In genomic region chr12:25097210-25098160, GRCm38 (mm10) we compare ENCODE assay signal across 8 mouse cellular contexts. TPM values are rescaled to one million over a fixed set of nuclear protein-coding genes. Genes with fewer than 3 reads are reported as not detected.
A peak's percentile ranks its signal among the peaks of the same experiment; 100 is the strongest.
DNase-seq lines count a peak whose midpoint lies in the region; ATAC-seq and TF ChIP-seq lines count a peak whose summit lies in the region.

No protein-coding gene starts in this region.

- ATAC-seq in heart, embryonic 12.5 days (ENCODE audit: insufficient number of reproducible peaks, low FRiP score), result no peak
- ATAC-seq in kidney, embryonic 14.5 days (ENCODE audit: low FRiP score, low TSS enrichment), result no peak
- peak; percentile 19 for ATAC-seq in liver, embryonic 16.5 days (ENCODE audit: low read depth)

- H3K4me3 ChIP-seq in cortical plate, adult 2 months (ENCODE audit: insufficient read depth, low read length), result peak overlapping the region; percentile 70
- H3K4me3 ChIP-seq in heart, embryonic 12.5 days, result peak overlapping the region; percentile 93
- H3K4me3 ChIP-seq in kidney, embryonic 14.5 days (ENCODE audit: low read length), result peak overlapping the region; percentile 82
- H3K4me3 ChIP-seq in liver, embryonic 16.5 days (ENCODE audit: low read depth, low read length), result peak overlapping the region; percentile 55

- intact Hi-C loops in gastrocnemius, postnatal 14 days (cut with DNase I; ENCODE audit: low total_unique reads), result loop anchor here (10.0 kb wide), 1 partner anchor 977 kb away; no protein-coding TSS in a partner anchor

- no peaks in the 10 kb centered on the region for H3K27me3 ChIP-seq in heart, embryonic 12.5 days (replicated peaks)
- no peaks in the 10 kb centered on the region for H3K27me3 ChIP-seq in kidney, embryonic 14.5 days (ENCODE audit: control insufficient read depth, insufficient read depth, low read length)
- H3K27me3 ChIP-seq in liver, embryonic 16.5 days (ENCODE audit: control insufficient read depth, insufficient read depth, low read depth, low read length), result peaks cover 88% of the 10 kb centered on the region

- H3K36me3 ChIP-seq in heart, embryonic 12.5 days, result 0 out of 2 replicates have a peak, but pooled peaks cover 2% of the 10 kb centered on the region
- peaks cover 6% of the 10 kb centered on the region; the same call in 1 of the 2 replicates for H3K36me3 ChIP-seq in kidney, embryonic 14.5 days (ENCODE audit: control insufficient read depth, insufficient read depth, low read length)
- H3K36me3 ChIP-seq in liver, embryonic 16.5 days (ENCODE audit: control insufficient read depth, insufficient read depth), result no peaks in the 10 kb centered on the region

- peak; percentile 36 for DNase-seq in urinary bladder, adult 2 months (ENCODE audit: low spot score)
- DNase-seq in urinary bladder, postnatal 10 days (ENCODE audit: low spot score), result no peak
- peak; percentile 54 to 72 for DNase-seq in right cerebral cortex, adult 2 months (ENCODE audit: low spot score in 2 of 2)
- no peak for DNase-seq in gastrocnemius, postnatal 14 days

- no peaks in the 10 kb centered on the region for H3K9me3 ChIP-seq in heart, embryonic 12.5 days (replicated peaks)
- no peaks in the 10 kb centered on the region for H3K9me3 ChIP-seq in kidney, embryonic 14.5 days (ENCODE audit: control insufficient read depth, low read length)
- no peaks in the 10 kb centered on the region for H3K9me3 ChIP-seq in liver, embryonic 16.5 days (replicated peaks; ENCODE audit: control insufficient read depth, low read length)

- TF ChIP-seq POLR2A in cortical plate, adult 2 months (IDR thresholded peaks at IDR 0.05; ENCODE audit: extremely low read depth, insufficient read depth, low read length), result no peak

- WGBS in heart, embryonic 12.5 days, result 6% methylated on average over 28 of the region's 28 CpGs
- WGBS in kidney, embryonic 14.5 days, result 3% methylated on average over 28 of the region's 28 CpGs
- 6% methylated on average over 28 of the region's 28 CpGs for WGBS in liver, embryonic 16.5 days (ENCODE audit: insufficient replicate concordance)

- peak overlapping the region; percentile 86 for H3K9ac ChIP-seq in heart, embryonic 12.5 days
- H3K9ac ChIP-seq in kidney, embryonic 14.5 days (ENCODE audit: low read depth, low read length), result peak overlapping the region; percentile 55
- H3K9ac ChIP-seq in liver, embryonic 16.5 days (ENCODE audit: low read depth, low read length), result peak overlapping the region; percentile 43; the same call in 1 of the 2 replicates

- H3K4me1 ChIP-seq in cortical plate, adult 2 months (ENCODE audit: control insufficient read depth, insufficient read depth, low read length), result no peaks in the 10 kb centered on the region; the same call in 1 of the 2 replicates
- peaks cover 31% of the 10 kb centered on the region for H3K4me1 ChIP-seq in heart, embryonic 12.5 days (replicated peaks)
- peaks cover 40% of the 10 kb centered on the region for H3K4me1 ChIP-seq in kidney, embryonic 14.5 days (ENCODE audit: control insufficient read depth, insufficient read depth, low read length)
- peaks cover 2% of the 10 kb centered on the region for H3K4me1 ChIP-seq in liver, embryonic 16.5 days (ENCODE audit: control insufficient read depth, low read depth, low read length)

- peak overlapping the region; percentile 86 for H3K4me2 ChIP-seq in heart, embryonic 12.5 days
- H3K4me2 ChIP-seq in kidney, embryonic 14.5 days (replicated peaks; ENCODE audit: low read depth, low read length), result peak overlapping the region; percentile 79
- H3K4me2 ChIP-seq in liver, embryonic 16.5 days (ENCODE audit: low read depth, low read length), result peak overlapping the region; percentile 70

- peak overlapping the region; percentile 100 for H3K27ac ChIP-seq in cortical plate, adult 2 months (ENCODE audit: insufficient read depth, low read length)
- peak overlapping the region; percentile 97 for H3K27ac ChIP-seq in heart, embryonic 12.5 days (ENCODE audit: poor library complexity, severe bottlenecking)
- H3K27ac ChIP-seq in kidney, embryonic 14.5 days (ENCODE audit: low read depth, low read length), result peak overlapping the region; percentile 98
- H3K27ac ChIP-seq in liver, embryonic 16.5 days (ENCODE audit: low read length), result peak overlapping the region; percentile 87

- no peak for TF ChIP-seq CTCF in cortical plate, adult 2 months (IDR thresholded peaks at IDR 0.05; ENCODE audit: extremely low read depth, insufficient read depth, low read length)

RNA-seq across cellular contexts. Expression of gene Id2, which starts 0.5 kb away (rescaled TPM):
- polyA plus RNA-seq in urinary bladder, adult 2 months (2012; rRNA removed), result 313 and 327 TPM in 2 replicates
- 219 and 224 TPM in 2 replicates for polyA plus RNA-seq in cortical plate, adult 2 months (2012; rRNA removed)
- 433 and 441 TPM in 2 replicates for polyA plus RNA-seq in heart, embryonic 12.5 days (2016; fragmentation: Nextera tagmentation; extraction: Ambion mirVana)
- 577 and 698 TPM in 2 replicates for polyA plus RNA-seq in kidney, embryonic 14.5 days (2014; fragmentation: Nextera tagmentation; extraction: Ambion mirVana)
- 127 and 140 TPM in 2 replicates for polyA plus RNA-seq in liver, embryonic 16.5 days (2015; fragmentation: Nextera tagmentation; extraction: Ambion mirVana)
- total RNA-seq in gastrocnemius, postnatal 14 days (2021), result 1 to 10 TPM; 6.5 to 8.0 TPM

Comparison
In these comparisons a context has a peak if more than half of its experiments do, and no peak if none do; other contexts are left out.
1. DNase-seq: peak in urinary bladder, adult 2 months (single experiment) and right cerebral cortex, adult 2 months (2 of 2); none in urinary bladder, postnatal 10 days (single experiment) and gastrocnemius, postnatal 14 days (single experiment).
2. Peak in every context shown above with its lines, with median percentiles within 50 percentile points of each other: H3K27ac ChIP-seq, H3K4me3 ChIP-seq, H3K4me2 ChIP-seq and H3K9ac ChIP-seq.